Mouse (Mus musculus) lung, embryonic 14.5 days (tissue): ENCODE measurements around the gene U2af2. TPM values are rescaled to one million over a fixed set of nuclear protein-coding genes. Genes with fewer than 3 reads are reported as not detected.

ENCODE experiments used
- ATAC-seq: fragments of 200-750 bp; cut with Nextera tagmentation; 2 replicates; pipeline ENCODE4 v1.8.0; 2017; ENCODE audit warnings: mild to moderate bottlenecking, moderate TSS enrichment, moderate library complexity; ENCODE audit not compliant: insufficient read depth
- DNase-seq: peaks from one replicate; pipeline ENCODE4 v3.0.0-alpha.2; 2015
- H3K27ac ChIP-seq: fragments of 300-500 bp; sonication (generic); 2 replicates; pipeline ENCODE4 v1.5.1; 2014; ENCODE audit warnings: low read depth, mild to moderate bottlenecking, moderate library complexity
- H3K27me3 ChIP-seq: fragments of 300-500 bp; sonication (generic); 2 replicates; pipeline ENCODE4 v1.6.1; 2014; ENCODE audit warnings: low read length, control low read depth; ENCODE audit not compliant: insufficient read depth
- H3K36me3 ChIP-seq: fragments of 300-500 bp; sonication (generic); 2 replicates; pipeline ENCODE4 v1.6.1; 2014; ENCODE audit warnings: control low read depth; ENCODE audit not compliant: insufficient read depth
- H3K4me1 ChIP-seq: fragments of 300-500 bp; sonication (generic); 2 replicates; pipeline ENCODE4 v1.6.1; 2014; ENCODE audit warnings: antibody characterized with exemption, control low read depth; ENCODE audit not compliant: insufficient read depth
- H3K4me2 ChIP-seq: fragments of 300-500 bp; sonication (generic); 2 replicates; pipeline ENCODE4 v1.6.1; 2014; ENCODE audit warnings: mild to moderate bottlenecking
- H3K4me3 ChIP-seq: fragments of 300-500 bp; sonication (generic); 2 replicates; pipeline ENCODE4 v1.5.1; 2014; ENCODE audit warnings: low read depth, low read length
- H3K9ac ChIP-seq: fragments of 300-500 bp; sonication (generic); 2 replicates; pipeline ENCODE4 v1.6.1; 2014
- H3K9me3 ChIP-seq: fragments of 300-500 bp; sonication (generic); 2 replicates; pipeline ENCODE4 v1.6.1; 2016; ENCODE audit warnings: low read depth, low read length, control low read depth
- CTCF ChIP-seq: IDR thresholded peaks from 2 replicates; pipeline ENCODE4 v1.5.1; 2016; ENCODE audit warnings: antibody characterized with exemption, low read depth
- WGBS: fragments of 180-500 bp; shearing (Covaris S2); extraction: QIAGEN DNeasy Blood & Tissue Kit; methylation state at CpG from one replicate; pipeline ENCODE4 v1.1.7; 2014; 5-methylcytosine and 5-hydroxymethylcytosine counted together
- polyA plus RNA-seq: library from polyadenylated mRNA; unstranded; fragments of >200 nt; fragmentation: Nextera tagmentation; extraction: Ambion mirVana; gene quantifications from 2 replicates; pipeline ENCODE4 v1.2.1, GENCODE M21; 2014

U2af2 gene
- polyA plus RNA-seq, 1 experiment from 2014 or later, result 162 TPM

DNA sequence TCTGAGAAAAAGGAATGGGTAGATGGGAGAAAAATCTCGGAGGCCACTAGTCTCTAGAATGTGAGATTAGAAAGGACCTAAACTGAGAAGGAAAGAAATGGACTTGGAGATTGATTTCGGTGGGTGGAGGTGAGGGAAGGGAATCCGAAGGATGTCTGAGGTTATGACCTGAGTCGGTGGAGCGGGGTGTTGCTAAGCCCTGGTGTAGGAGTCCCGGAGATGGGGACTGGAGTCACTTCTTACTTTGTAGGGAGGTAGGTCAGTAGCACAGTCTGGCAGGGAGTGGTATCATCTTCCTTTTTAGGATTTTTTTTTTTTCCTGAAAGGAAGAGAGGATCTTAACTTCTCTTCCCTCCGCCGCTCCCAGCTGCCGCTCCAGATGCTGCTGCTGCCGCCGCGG lies 9.5 kb upstream of the U2af2 start:
- H3K9ac ChIP-seq, result peak overlapping the region; percentile 86
- H3K9me3 ChIP-seq, result no peaks in the 10 kb centered on the region
- WGBS, result 1% methylated on average over 12 of the region's 12 CpGs
- peak overlapping the region; percentile 78 for H3K4me2 ChIP-seq
- peaks cover 25% of the 10 kb centered on the region for H3K4me1 ChIP-seq
- peaks cover 58% of the 10 kb centered on the region for H3K27me3 ChIP-seq
- ATAC-seq, result no peak
- H3K27ac ChIP-seq, result no peak overlapping the region; the same call in 1 of the 2 replicates
- peak overlapping the region; percentile 68 for H3K4me3 ChIP-seq
- DNase-seq, result peak; percentile 17
- no peaks in the 10 kb centered on the region for H3K36me3 ChIP-seq
- TF ChIP-seq CTCF, result no peak

DNA sequence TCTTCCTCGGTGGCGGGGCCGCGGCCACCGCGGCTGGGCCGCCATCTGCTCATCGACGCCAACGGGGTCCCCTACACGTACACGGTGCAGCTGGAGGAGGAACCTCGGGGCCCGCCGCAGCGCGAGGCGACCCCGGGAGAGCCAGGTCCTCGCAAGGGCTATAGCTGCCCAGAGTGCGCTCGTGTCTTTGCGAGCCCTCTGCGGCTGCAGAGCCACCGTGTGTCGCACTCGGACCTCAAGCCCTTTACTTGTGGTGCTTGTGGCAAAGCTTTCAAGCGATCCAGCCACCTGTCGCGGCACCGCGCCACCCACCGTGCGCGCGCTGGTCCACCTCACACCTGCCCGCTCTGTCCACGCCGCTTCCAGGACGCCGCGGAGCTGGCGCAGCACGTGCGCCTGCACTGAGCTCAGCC lies 9.0 kb upstream of the U2af2 start:
- Histone ChIP-seq H3K27ac (no peak overlapping the region), H3K9ac (peak overlapping the region; percentile 86), H3K4me3 (peak overlapping the region; percentile 68), H3K4me1 (peaks cover 25% of the 10 kb centered on the region), H3K27me3 (peaks cover 63% of the 10 kb centered on the region), H3K36me3 (no peaks in the 10 kb centered on the region), H3K9me3 (no peaks in the 10 kb centered on the region), H3K4me2 (peak overlapping the region; percentile 78)
- no peak for TF ChIP-seq CTCF
- 3% methylated on average over 45 of the region's 45 CpGs for WGBS
- no peak for DNase-seq
- ATAC-seq, result no peak

DNA sequence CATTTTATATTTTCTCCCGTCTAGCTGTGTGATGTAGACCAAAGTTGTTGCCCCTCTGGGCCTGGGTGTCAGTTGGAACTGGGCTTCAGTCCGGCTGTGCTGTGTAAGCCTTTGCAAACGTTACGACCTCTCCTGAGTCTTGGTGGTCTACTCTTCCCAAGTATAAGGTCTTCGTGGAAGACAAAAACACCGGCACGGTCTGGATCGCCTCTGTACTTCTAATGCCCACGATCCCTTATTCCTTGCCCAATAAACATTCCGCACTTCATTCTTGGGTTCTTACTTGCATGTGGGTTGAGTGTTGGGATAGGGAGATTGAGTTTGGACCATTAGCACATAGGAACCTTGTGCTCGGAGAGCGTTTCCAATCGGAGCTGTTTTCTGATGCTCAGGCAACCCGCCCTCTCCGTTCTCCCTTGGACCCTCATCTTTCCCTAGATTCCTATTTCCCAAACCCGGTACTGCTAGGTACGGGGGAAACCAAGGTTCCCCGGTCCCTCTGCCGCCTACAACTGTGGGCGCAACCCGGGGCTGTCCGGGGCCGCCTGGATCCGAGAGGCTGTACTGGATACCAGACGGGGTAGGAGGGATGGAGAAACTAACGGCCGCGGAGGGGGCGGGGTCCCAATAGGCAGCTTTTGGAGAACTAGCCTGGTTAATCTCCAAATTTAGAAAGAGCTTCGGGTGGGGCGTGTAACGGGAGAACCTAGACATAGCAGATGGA lies 8.3 kb upstream of the U2af2 start:
- DNase-seq (peak; percentile 36), ATAC-seq (no peak)
- TF ChIP-seq CTCF, result no peak
- H3K4me1 ChIP-seq, result peaks cover 25% of the 10 kb centered on the region
- WGBS, result 9% methylated on average over 32 of the region's 32 CpGs
- H3K36me3 ChIP-seq, result no peaks in the 10 kb centered on the region
- peaks cover 69% of the 10 kb centered on the region for H3K27me3 ChIP-seq
- H3K27ac ChIP-seq, result no peak overlapping the region
- peak overlapping the region; percentile 86 for H3K9ac ChIP-seq
- H3K4me2 ChIP-seq, result peak overlapping the region; percentile 78
- no peaks in the 10 kb centered on the region for H3K9me3 ChIP-seq
- peak overlapping the region; percentile 68 for H3K4me3 ChIP-seq

DNA sequence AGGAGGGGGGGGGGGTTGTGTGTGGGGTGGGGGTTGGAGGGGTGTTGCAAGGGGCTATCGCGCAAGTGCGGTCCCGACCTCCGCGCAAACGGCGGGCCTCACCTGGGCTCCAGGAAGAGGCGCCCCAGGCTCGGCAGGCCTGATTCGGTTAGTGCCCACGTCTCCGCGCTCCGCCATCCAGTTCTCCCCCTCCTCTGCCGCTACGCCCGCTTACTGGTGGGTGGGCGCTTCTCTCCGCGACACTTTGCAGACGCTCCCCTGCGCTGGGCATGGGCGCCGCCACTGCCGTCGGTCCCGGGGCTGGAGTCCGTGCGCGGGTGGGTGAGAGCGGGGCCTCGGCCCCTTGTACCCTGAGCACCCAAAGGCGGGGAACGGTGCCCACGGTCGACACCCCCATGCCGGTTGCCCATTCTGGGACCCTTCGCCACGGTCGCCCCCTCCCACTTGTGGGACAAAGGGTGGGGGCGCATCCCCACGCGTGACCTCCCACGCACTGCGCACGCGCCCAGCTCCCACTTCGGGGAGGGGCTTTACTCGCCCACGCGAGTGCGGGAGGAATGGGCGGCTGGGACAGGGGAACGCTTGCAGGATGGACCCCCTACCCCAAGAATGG lies 5.2 kb upstream of the U2af2 start:
- Histone ChIP-seq H3K9me3 (no peaks in the 10 kb centered on the region), H3K4me3 (peak overlapping the region; percentile 50), H3K36me3 (no peaks in the 10 kb centered on the region), H3K4me1 (peaks cover 22% of the 10 kb centered on the region; the same call in 1 of the 2 replicates), H3K4me2 (peak overlapping the region; percentile 74), H3K27me3 (peaks cover 67% of the 10 kb centered on the region), H3K27ac (no peak overlapping the region), H3K9ac (peak overlapping the region; percentile 57)
- ATAC-seq (no peak), DNase-seq (peak; percentile 32)
- 1% methylated on average over 55 of the region's 55 CpGs for WGBS
- no peak for TF ChIP-seq CTCF

DNA sequence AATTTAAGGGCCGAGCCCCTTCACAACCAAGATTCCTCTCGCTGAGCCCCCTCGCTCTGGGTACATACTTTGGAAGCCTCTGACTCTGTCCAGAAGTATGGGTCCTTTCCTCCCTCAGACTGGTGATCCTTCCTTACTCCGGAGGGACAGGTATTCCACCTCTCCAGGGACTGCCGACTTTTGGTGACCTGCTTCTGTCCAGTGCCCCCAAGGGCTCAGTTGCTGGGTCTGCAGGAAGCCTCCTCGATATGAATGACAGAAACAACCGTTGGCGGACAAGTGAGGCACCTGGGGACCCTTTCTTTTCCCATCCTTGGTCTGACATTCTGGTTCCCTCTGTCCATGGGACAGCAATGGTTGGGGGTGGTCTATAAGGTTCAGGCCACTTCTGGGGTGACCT lies 4.6 kb upstream of the U2af2 start:
- DNase-seq, result no peak
- H3K4me3 ChIP-seq, result peak overlapping the region; percentile 50
- peaks cover 62% of the 10 kb centered on the region for H3K27me3 ChIP-seq
- H3K36me3 ChIP-seq, result no peaks in the 10 kb centered on the region
- no peaks in the 10 kb centered on the region for H3K9me3 ChIP-seq
- no peak for ATAC-seq
- peak overlapping the region; percentile 74 for H3K4me2 ChIP-seq
- no peak overlapping the region for H3K27ac ChIP-seq
- WGBS, result 29% methylated on average over 8 of the region's 8 CpGs
- peak overlapping the region; percentile 57 for H3K9ac ChIP-seq
- TF ChIP-seq CTCF, result no peak
- H3K4me1 ChIP-seq, result peaks cover 18% of the 10 kb centered on the region; the same call in 1 of the 2 replicates

DNA sequence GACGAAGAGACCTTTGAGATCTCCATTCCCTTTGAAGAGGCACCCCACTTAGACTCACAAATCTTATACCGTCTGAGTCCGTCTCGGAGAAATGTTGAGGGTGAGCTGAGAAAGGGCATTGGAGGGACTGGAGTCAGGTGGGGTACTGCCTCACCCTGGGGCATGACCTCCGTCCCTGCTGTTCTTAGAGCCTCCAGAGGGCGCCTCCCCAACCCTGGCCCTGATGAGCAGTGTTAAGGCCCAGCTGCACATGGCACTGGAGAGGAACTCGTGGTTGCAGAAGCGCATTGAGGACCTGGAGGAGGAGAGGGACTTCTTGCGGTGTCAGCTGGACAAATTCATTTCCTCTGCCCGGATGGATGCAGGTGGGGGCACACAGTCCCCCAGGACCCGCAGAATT lies 4.1 kb upstream of the U2af2 start:
- H3K9me3 ChIP-seq, result no peaks in the 10 kb centered on the region
- TF ChIP-seq CTCF, result peak; percentile 29
- DNase-seq (no peak), ATAC-seq (no peak)
- H3K9ac ChIP-seq, result no peak overlapping the region
- H3K27ac ChIP-seq, result no peak overlapping the region
- H3K4me1 ChIP-seq, result peaks cover 16% of the 10 kb centered on the region; the same call in 1 of the 2 replicates
- H3K4me3 ChIP-seq, result peak overlapping the region; percentile 50; the same call in 1 of the 2 replicates
- no peaks in the 10 kb centered on the region for H3K36me3 ChIP-seq
- WGBS, result 36% methylated on average over 11 of the region's 11 CpGs
- peaks cover 59% of the 10 kb centered on the region for H3K27me3 ChIP-seq
- no peak overlapping the region; the same call in 1 of the 2 replicates for H3K4me2 ChIP-seq

DNA sequence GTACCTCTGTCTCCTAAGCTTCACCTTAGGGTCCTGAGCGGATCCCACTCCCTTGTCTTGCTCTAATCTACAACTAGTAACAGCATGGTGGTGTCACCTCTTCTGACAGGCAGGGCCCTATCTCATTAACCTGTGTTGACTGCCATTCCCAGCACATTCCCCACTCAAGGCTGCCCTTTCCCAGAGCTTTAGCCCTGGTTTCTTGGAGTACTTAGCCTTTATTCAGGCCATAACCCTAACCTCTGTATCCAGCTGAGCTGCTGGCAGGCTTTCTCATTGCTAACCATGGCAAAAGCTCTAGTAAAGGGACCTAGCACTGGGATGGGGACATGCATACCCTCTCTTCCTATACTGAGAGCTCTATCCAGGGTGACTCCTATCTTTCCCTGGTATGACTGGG lies 3.3 kb upstream of the U2af2 start:
- 89% methylated on average over 1 of the region's 1 CpGs for WGBS
- DNase-seq (no peak), ATAC-seq (no peak)
- Histone ChIP-seq H3K4me2 (no peak overlapping the region), H3K36me3 (no peaks in the 10 kb centered on the region), H3K27me3 (peaks cover 51% of the 10 kb centered on the region), H3K4me1 (peaks cover 10% of the 10 kb centered on the region; the same call in 1 of the 2 replicates), H3K4me3 (no peak overlapping the region), H3K9me3 (no peaks in the 10 kb centered on the region), H3K27ac (no peak overlapping the region), H3K9ac (no peak overlapping the region)
- TF ChIP-seq CTCF, result no peak
